Mouse (Mus musculus): ENCODE measurements around the gene Zbtb33. TPM values are rescaled to one million over a fixed set of nuclear protein-coding genes. Genes with fewer than 3 reads are reported as not detected.
A peak's percentile ranks its signal among the peaks of the same experiment; 100 is the strongest.
"Not testable (repeated sequence)": the region's sequence is repeated elsewhere in the genome, so short reads cannot be mapped to it uniquely, and the experiment has no call there.

The Zbtb33 gene
- polyA plus RNA-seq (2015; fragmentation: Nextera tagmentation; extraction: Ambion mirVana): 5.4 and 5.9 TPM in 2 replicates

- WGBS: 23% methylated on average over 72 of the region's 72 CpGs
- Histone ChIP-seq H3K4me3 (peak within 1 kb of the TSS; percentile 73), H3K27me3 (no peaks in the 10 kb centered on the region), H3K27ac (replicated peaks) (peak within 1 kb of the TSS; percentile 87), H3K36me3 (no peaks in the 10 kb centered on the region), H3K9ac (replicated peaks) (peak within 1 kb of the TSS; percentile 80), H3K4me1 (peaks cover 9% of the 10 kb centered on the region), H3K4me2 (replicated peaks) (peak within 1 kb of the TSS; percentile 60), H3K9me3 (no peaks in the 10 kb centered on the region)
- ATAC-seq (replicated peaks): peak; percentile 98
Observed at GRCm38 (mm10) chrX:38189552-38190457, at the start of gene Zbtb33. Gene Zbtb33 (plus strand): TSS chrX:38189793.

- Histone ChIP-seq H3K9ac (replicated peaks) (no peak overlapping the region), H3K4me1 (no peaks in the 10 kb centered on the region), H3K4me2 (replicated peaks) (no peak overlapping the region), H3K9me3 (no peaks in the 10 kb centered on the region), H3K27ac (replicated peaks) (no peak overlapping the region), H3K4me3 (no peak overlapping the region), H3K36me3 (no peaks in the 10 kb centered on the region), H3K27me3 (no peaks in the 10 kb centered on the region)
- WGBS: 73% methylated on average over 1 of the region's 1 CpGs
- no peak for ATAC-seq (replicated peaks)
Observed at GRCm38 (mm10) chrX:38159097-38159496, 30.5 kb upstream of the Zbtb33 start.

GRCm38 (mm10) chrX:38165315-38165714, 24.3 kb upstream of the Zbtb33 start:
- H3K27me3 ChIP-seq: no peaks in the 10 kb centered on the region
- no peaks in the 10 kb centered on the region for H3K36me3 ChIP-seq
- WGBS: 85% methylated on average over 3 of the region's 3 CpGs
- H3K4me3 ChIP-seq: no peak overlapping the region
- no peak overlapping the region for H3K27ac ChIP-seq (replicated peaks)
- no peak overlapping the region for H3K4me2 ChIP-seq (replicated peaks)
- H3K9me3 ChIP-seq: no peaks in the 10 kb centered on the region
- no peaks in the 10 kb centered on the region for H3K4me1 ChIP-seq
- ATAC-seq (replicated peaks): no peak
- no peak overlapping the region for H3K9ac ChIP-seq (replicated peaks)

GRCm38 (mm10) chrX:38166064-38166463, 23.5 kb upstream of the Zbtb33 start:
- H3K4me3 ChIP-seq: no peak overlapping the region
- H3K27me3 ChIP-seq: no peaks in the 10 kb centered on the region
- H3K4me2 ChIP-seq (replicated peaks): no peak overlapping the region
- 80% methylated on average over 9 of the region's 9 CpGs for WGBS
- no peaks in the 10 kb centered on the region for H3K36me3 ChIP-seq
- no peaks in the 10 kb centered on the region for H3K9me3 ChIP-seq
- H3K4me1 ChIP-seq: no peaks in the 10 kb centered on the region
- no peak overlapping the region for H3K27ac ChIP-seq (replicated peaks)
- no peak overlapping the region for H3K9ac ChIP-seq (replicated peaks)
- no peak for ATAC-seq (replicated peaks)

- no peak overlapping the region for H3K27ac ChIP-seq (replicated peaks)
- H3K4me2 ChIP-seq (replicated peaks): no peak overlapping the region
- 85% methylated on average over 4 of the region's 4 CpGs for WGBS
- no peaks in the 10 kb centered on the region for H3K4me1 ChIP-seq
- no peak overlapping the region for H3K4me3 ChIP-seq
- H3K27me3 ChIP-seq: no peaks in the 10 kb centered on the region
- H3K36me3 ChIP-seq: no peaks in the 10 kb centered on the region
- no peaks in the 10 kb centered on the region for H3K9me3 ChIP-seq
- no peak for ATAC-seq (replicated peaks)
- no peak overlapping the region for H3K9ac ChIP-seq (replicated peaks)
Observed at GRCm38 (mm10) chrX:38166592-38166991, 23.0 kb upstream of the Zbtb33 start.

GRCm38 (mm10) chrX:38179891-38180310, 9.7 kb upstream of the Zbtb33 start:
- peak overlapping the region; percentile 36; the same call in 1 of the 2 replicates for H3K9ac ChIP-seq (replicated peaks)
- not testable (repeated sequence) for H3K36me3 ChIP-seq

GRCm38 (mm10) chrX:38180656-38181607, 8.7 kb upstream of the Zbtb33 start:
- Histone ChIP-seq H3K9ac (replicated peaks) (peak overlapping the region; percentile 37), H3K4me2 (replicated peaks) (peak overlapping the region; percentile 71), H3K4me3 (peak overlapping the region; percentile 44), H3K4me1 (0 out of 2 replicates have a peak, but pooled peaks cover 3% of the 10 kb centered on the region), H3K9me3 (peaks cover 3% of the 10 kb centered on the region; the same call in 1 of the 2 replicates), H3K36me3 (no peaks in the 10 kb centered on the region), H3K27ac (replicated peaks) (no peak overlapping the region), H3K27me3 (no peaks in the 10 kb centered on the region)
- WGBS: 28% methylated on average over 38 of the region's 38 CpGs
- peak; percentile 76 for ATAC-seq (replicated peaks)

More at GRCm38 (mm10) chrX:38179891-38180310, 9.7 kb upstream of the Zbtb33 start:
- H3K4me1 ChIP-seq; H3K27me3 ChIP-seq; H3K9me3 ChIP-seq; H3K27ac ChIP-seq (replicated peaks): not testable (repeated sequence)
- ATAC-seq (replicated peaks): 0 out of 2 replicates have a peak, but pooled peaks have one; percentile 59
- H3K4me2 ChIP-seq (replicated peaks): peak overlapping the region; percentile 39
- H3K4me3 ChIP-seq: peak overlapping the region; percentile 32
- WGBS: 28% methylated on average over 19 of the region's 19 CpGs

GRCm38 (mm10) chrX:38181608-38182258, 7.9 kb upstream of the Zbtb33 start:
- ATAC-seq (replicated peaks): peak; percentile 75
- no peak overlapping the region for H3K27ac ChIP-seq (replicated peaks)
- H3K27me3 ChIP-seq: no peaks in the 10 kb centered on the region
- 0 out of 2 replicates have a peak, but pooled peaks cover 3% of the 10 kb centered on the region for H3K4me1 ChIP-seq
- 29% methylated on average over 8 of the region's 15 CpGs for WGBS
- no peak overlapping the region for H3K9ac ChIP-seq (replicated peaks)
- H3K4me2 ChIP-seq (replicated peaks): peak overlapping the region; percentile 71
- no peaks in the 10 kb centered on the region for H3K36me3 ChIP-seq
- H3K4me3 ChIP-seq: no peak overlapping the region
- H3K9me3 ChIP-seq: peaks cover 3% of the 10 kb centered on the region; the same call in 1 of the 2 replicates

- WGBS: 16% methylated on average over 2 of the region's 2 CpGs
- ATAC-seq (replicated peaks): no peak
Observed at GRCm38 (mm10) chrX:38185520-38185919, 4.1 kb upstream of the Zbtb33 start.

GRCm38 (mm10) chrX:38190458-38190764, 818 bp downstream of the Zbtb33 start:
- Histone ChIP-seq H3K4me2 (replicated peaks) (peak overlapping the region; percentile 60), H3K4me3 (peak overlapping the region; percentile 73), H3K9ac (replicated peaks) (peak overlapping the region; percentile 80), H3K9me3 (no peaks in the 10 kb centered on the region), H3K4me1 (peaks cover 9% of the 10 kb centered on the region), H3K27me3 (no peaks in the 10 kb centered on the region), H3K27ac (replicated peaks) (no peak overlapping the region), H3K36me3 (no peaks in the 10 kb centered on the region)
- WGBS: 21% methylated on average over 3 of the region's 3 CpGs
- no peak for ATAC-seq (replicated peaks)

More at GRCm38 (mm10) chrX:38185520-38185919, 4.1 kb upstream of the Zbtb33 start:
- Histone ChIP-seq H3K27ac (replicated peaks) (no peak overlapping the region), H3K9ac (replicated peaks) (no peak overlapping the region), H3K36me3 (no peaks in the 10 kb centered on the region), H3K27me3 (no peaks in the 10 kb centered on the region), H3K9me3 (no peaks in the 10 kb centered on the region), H3K4me3 (no peak overlapping the region), H3K4me2 (replicated peaks) (no peak overlapping the region), H3K4me1 (0 out of 2 replicates have a peak, but pooled peaks cover 3% of the 10 kb centered on the region)

GRCm38 (mm10) chrX:38201816-38202215, 12.2 kb downstream of the Zbtb33 start:
- Histone ChIP-seq H3K27me3 (no peaks in the 10 kb centered on the region), H3K4me1 (no peaks in the 10 kb centered on the region), H3K9ac (replicated peaks) (no peak overlapping the region), H3K9me3 (no peaks in the 10 kb centered on the region), H3K36me3 (no peaks in the 10 kb centered on the region), H3K4me2 (replicated peaks) (no peak overlapping the region), H3K27ac (replicated peaks) (no peak overlapping the region), H3K4me3 (no peak overlapping the region)
- WGBS: 54% methylated on average over 2 of the region's 2 CpGs
- ATAC-seq (replicated peaks): no peak
